Mouse (Mus musculus): ENCODE results near the gene Pou3f3. TPM values are rescaled to one million over a fixed set of nuclear protein-coding genes. Genes with fewer than 3 reads are reported as not detected.

Gene Pou3f3
- polyA plus RNA-seq, 1 experiment: 0.09 TPM

DNA sequence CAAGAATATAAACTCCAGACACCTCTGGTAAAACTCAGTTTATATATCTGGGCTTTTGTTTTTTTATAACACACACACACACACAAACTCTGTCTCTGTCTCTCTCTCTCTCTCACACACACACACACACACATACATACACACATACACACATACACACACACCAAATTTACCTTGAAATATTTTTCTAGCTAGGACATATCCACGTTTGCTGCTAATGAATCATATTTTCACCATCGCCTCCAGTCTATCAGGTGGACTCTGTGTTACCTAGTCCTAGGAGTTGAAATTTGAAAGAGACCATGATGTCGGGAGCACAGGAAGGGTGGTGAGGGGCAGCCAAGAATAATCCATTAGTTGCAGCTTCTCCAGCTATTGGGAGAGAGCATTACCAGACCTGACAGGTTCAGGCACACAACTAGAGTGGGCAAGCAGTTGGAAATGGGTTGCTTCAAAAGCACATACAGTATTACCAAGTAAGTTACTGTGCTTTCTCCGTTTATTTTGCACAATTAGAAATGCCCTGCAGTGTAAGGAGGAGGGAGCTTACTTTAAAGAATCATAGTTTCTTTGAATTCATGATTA is 6.9 kb upstream of the Pou3f3 start:
- 11% methylated on average over 4 of the region's 4 CpGs for WGBS
- DNase-seq: no peak
- H3K36me3 ChIP-seq (ENCODE audit: control insufficient read depth, insufficient read depth, low read length): no peaks in the 10 kb centered on the region
- H3K4me3 ChIP-seq (ENCODE audit: control insufficient read depth, insufficient read depth, low read length): no peak overlapping the region
- no peak for TF ChIP-seq POLR2A (IDR thresholded peaks at IDR 0.05; ENCODE audit: control insufficient read depth, extremely low read depth, insufficient read depth, low read length, poor library complexity)
- no peak for TF ChIP-seq CTCF (IDR thresholded peaks at IDR 0.05; ENCODE audit: borderline replicate concordance, control insufficient read depth, extremely low read depth, insufficient read depth, low read length, poor library complexity)
- H3K27ac ChIP-seq (ENCODE audit: control insufficient read depth, insufficient read depth, low read length): no peak overlapping the region
- H3K27me3 ChIP-seq (ENCODE audit: control insufficient read depth, insufficient read depth, low read length): peaks cover 25% of the 10 kb centered on the region
- H3K4me1 ChIP-seq (replicated peaks; ENCODE audit: control insufficient read depth, insufficient read depth, low read length): no peaks in the 10 kb centered on the region

GRCm38 (mm10) chr1:42690024-42690575 is 5.5 kb upstream of the Pou3f3 start:
- H3K27me3 ChIP-seq (ENCODE audit: control insufficient read depth, insufficient read depth, low read length): peaks cover 34% of the 10 kb centered on the region
- H3K36me3 ChIP-seq (ENCODE audit: control insufficient read depth, insufficient read depth, low read length): no peaks in the 10 kb centered on the region
- H3K27ac ChIP-seq (ENCODE audit: control insufficient read depth, insufficient read depth, low read length): no peak overlapping the region
- no peak for DNase-seq
- no peak overlapping the region for H3K4me3 ChIP-seq (ENCODE audit: control insufficient read depth, insufficient read depth, low read length)
- TF ChIP-seq CTCF (IDR thresholded peaks at IDR 0.05; ENCODE audit: borderline replicate concordance, control insufficient read depth, extremely low read depth, insufficient read depth, low read length, poor library complexity): no peak
- no peak for TF ChIP-seq POLR2A (IDR thresholded peaks at IDR 0.05; ENCODE audit: control insufficient read depth, extremely low read depth, insufficient read depth, low read length, poor library complexity)
- H3K4me1 ChIP-seq (replicated peaks; ENCODE audit: control insufficient read depth, insufficient read depth, low read length): 0 out of 2 replicates have a peak, but pooled peaks cover 2% of the 10 kb centered on the region
- WGBS: 6% methylated on average over 4 of the region's 4 CpGs

DNA sequence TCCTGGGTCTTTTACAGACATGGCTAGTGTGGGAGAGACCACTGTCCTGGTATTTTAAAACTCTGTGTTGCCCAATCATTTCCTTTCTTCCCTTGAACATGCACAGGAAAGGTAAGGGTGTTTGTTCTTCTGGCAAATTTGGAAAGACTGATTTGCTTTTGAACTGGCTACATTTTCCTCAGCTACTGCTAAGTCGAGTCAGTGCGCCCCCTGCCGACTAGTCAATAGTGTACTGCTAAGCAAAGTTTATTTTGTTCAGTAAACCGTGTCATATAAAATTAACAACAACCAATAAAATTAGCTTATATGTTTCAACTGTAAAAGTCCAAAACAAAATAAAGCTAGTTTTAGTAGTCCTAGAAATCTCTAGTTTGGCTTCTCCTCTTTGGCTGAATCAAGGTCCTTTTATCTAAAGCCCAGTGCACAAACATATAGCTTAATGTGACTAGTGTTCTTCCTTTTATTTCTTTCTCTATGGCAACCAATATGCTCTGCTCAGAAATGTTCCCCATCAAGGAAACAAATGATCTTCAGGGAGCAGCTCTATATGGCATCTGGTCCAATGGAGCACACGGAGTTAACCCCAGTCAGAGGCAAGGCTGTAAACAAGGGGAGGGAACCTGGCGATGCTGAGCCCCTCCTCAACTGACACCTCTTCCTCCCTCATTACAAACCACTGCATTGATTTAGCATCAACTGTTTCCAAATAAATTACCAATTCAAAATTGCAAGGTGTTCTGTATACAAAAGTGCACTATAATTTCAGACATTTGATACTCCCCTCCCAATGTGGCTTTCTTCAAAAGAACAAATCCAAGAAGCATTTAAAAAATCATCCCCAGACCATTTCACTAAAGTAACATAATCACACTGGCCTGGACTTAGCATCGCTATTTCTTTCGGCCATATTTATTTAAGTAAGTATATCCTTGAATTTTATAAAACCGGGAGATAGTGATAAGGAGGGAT is 4.1 kb upstream of the Pou3f3 start:
- Histone ChIP-seq H3K27ac (ENCODE audit: control insufficient read depth, insufficient read depth, low read length) (no peak overlapping the region), H3K4me1 (replicated peaks; ENCODE audit: control insufficient read depth, insufficient read depth, low read length) (0 out of 2 replicates have a peak, but pooled peaks cover 2% of the 10 kb centered on the region), H3K36me3 (ENCODE audit: control insufficient read depth, insufficient read depth, low read length) (no peaks in the 10 kb centered on the region), H3K4me3 (ENCODE audit: control insufficient read depth, insufficient read depth, low read length) (no peak overlapping the region), H3K27me3 (ENCODE audit: control insufficient read depth, insufficient read depth, low read length) (peaks cover 28% of the 10 kb centered on the region)
- no peak for DNase-seq
- 7% methylated on average over 9 of the region's 9 CpGs for WGBS
- TF ChIP-seq POLR2A (IDR thresholded peaks at IDR 0.05; ENCODE audit: control insufficient read depth, extremely low read depth, insufficient read depth, low read length, poor library complexity) (no peak), CTCF (IDR thresholded peaks at IDR 0.05; ENCODE audit: borderline replicate concordance, control insufficient read depth, extremely low read depth, insufficient read depth, low read length, poor library complexity) (no peak)

- TF ChIP-seq POLR2A (IDR thresholded peaks at IDR 0.05; ENCODE audit: control insufficient read depth, extremely low read depth, insufficient read depth, low read length, poor library complexity) (no peak), CTCF (IDR thresholded peaks at IDR 0.05; ENCODE audit: borderline replicate concordance, control insufficient read depth, extremely low read depth, insufficient read depth, low read length, poor library complexity) (no peak)
- Histone ChIP-seq H3K4me3 (ENCODE audit: control insufficient read depth, insufficient read depth, low read length) (no peak overlapping the region), H3K27ac (ENCODE audit: control insufficient read depth, insufficient read depth, low read length) (no peak overlapping the region), H3K27me3 (ENCODE audit: control insufficient read depth, insufficient read depth, low read length) (peaks cover 29% of the 10 kb centered on the region), H3K4me1 (replicated peaks; ENCODE audit: control insufficient read depth, insufficient read depth, low read length) (0 out of 2 replicates have a peak, but pooled peaks cover 2% of the 10 kb centered on the region), H3K36me3 (ENCODE audit: control insufficient read depth, insufficient read depth, low read length) (no peaks in the 10 kb centered on the region)
- DNase-seq: no peak
- WGBS: 16% methylated on average over 1 of the region's 1 CpGs
Observed at GRCm38 (mm10) chr1:42692221-42692620, 3.3 kb upstream of the Pou3f3 start.

DNA sequence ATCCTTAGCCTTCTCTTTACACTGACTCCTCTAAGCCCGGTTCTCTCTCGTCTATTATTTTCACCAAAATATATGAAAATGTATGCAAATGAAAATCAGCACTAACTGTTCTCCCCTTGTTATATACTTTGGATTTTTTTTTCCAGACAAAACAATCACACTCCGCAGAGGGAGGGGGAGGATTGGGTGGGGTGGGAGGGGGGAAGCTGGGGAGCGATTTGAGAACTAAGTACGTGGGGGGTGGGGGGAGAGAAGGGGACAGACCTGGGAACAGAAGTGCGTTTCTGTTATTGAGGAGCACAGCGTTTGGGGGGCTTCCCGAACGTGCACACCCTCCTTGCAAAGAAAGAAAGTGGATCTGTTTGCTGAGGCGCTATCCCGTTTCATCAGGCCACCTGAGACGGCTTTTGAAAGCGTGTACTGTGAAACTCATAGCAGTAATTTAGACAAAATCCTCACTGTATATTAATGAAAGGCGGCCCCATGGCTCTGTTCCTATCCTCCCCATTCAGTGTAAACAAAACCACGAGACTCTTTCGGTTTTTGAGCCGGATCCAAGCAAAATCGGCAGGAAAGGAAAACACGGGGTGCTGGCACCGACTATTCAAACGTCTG is 2.4 kb upstream of the Pou3f3 start:
- WGBS: 4% methylated on average over 21 of the region's 21 CpGs
- Histone ChIP-seq H3K27me3 (ENCODE audit: control insufficient read depth, insufficient read depth, low read length) (peaks cover 37% of the 10 kb centered on the region), H3K36me3 (ENCODE audit: control insufficient read depth, insufficient read depth, low read length) (no peaks in the 10 kb centered on the region), H3K27ac (ENCODE audit: control insufficient read depth, insufficient read depth, low read length) (no peak overlapping the region), H3K4me1 (replicated peaks; ENCODE audit: control insufficient read depth, insufficient read depth, low read length) (0 out of 2 replicates have a peak, but pooled peaks cover 2% of the 10 kb centered on the region), H3K4me3 (ENCODE audit: control insufficient read depth, insufficient read depth, low read length) (no peak overlapping the region)
- TF ChIP-seq POLR2A (IDR thresholded peaks at IDR 0.05; ENCODE audit: control insufficient read depth, extremely low read depth, insufficient read depth, low read length, poor library complexity): no peak
- no peak for TF ChIP-seq CTCF (IDR thresholded peaks at IDR 0.05; ENCODE audit: borderline replicate concordance, control insufficient read depth, extremely low read depth, insufficient read depth, low read length, poor library complexity)
- DNase-seq: no peak

- H3K4me3 ChIP-seq (ENCODE audit: control insufficient read depth, insufficient read depth, low read length): no peak overlapping the region
- 5% methylated on average over 22 of the region's 22 CpGs for WGBS
- no peak for DNase-seq
- no peak overlapping the region for H3K27ac ChIP-seq (ENCODE audit: control insufficient read depth, insufficient read depth, low read length)
- no peaks in the 10 kb centered on the region for H3K36me3 ChIP-seq (ENCODE audit: control insufficient read depth, insufficient read depth, low read length)
- H3K27me3 ChIP-seq (ENCODE audit: control insufficient read depth, insufficient read depth, low read length): peaks cover 42% of the 10 kb centered on the region
- TF ChIP-seq POLR2A (IDR thresholded peaks at IDR 0.05; ENCODE audit: control insufficient read depth, extremely low read depth, insufficient read depth, low read length, poor library complexity): no peak
- no peak for TF ChIP-seq CTCF (IDR thresholded peaks at IDR 0.05; ENCODE audit: borderline replicate concordance, control insufficient read depth, extremely low read depth, insufficient read depth, low read length, poor library complexity)
- H3K4me1 ChIP-seq (replicated peaks; ENCODE audit: control insufficient read depth, insufficient read depth, low read length): 0 out of 2 replicates have a peak, but pooled peaks cover 4% of the 10 kb centered on the region
Observed at GRCm38 (mm10) chr1:42693852-42694251, 1.7 kb upstream of the Pou3f3 start.
